Mouse (Mus musculus): ENCODE measurements at regions not wholly inside any gene's neighbourhood (a gene's known extent, or its start where the extent isn't known, plus 50 kb on each side); places are given as distances from the start of the nearest gene placed in this dataset.

GRCm38 (mm10) chr1:23602710-23603291, 158.8 kb upstream of the B3gat2 start:
- no peak for DNase-seq (ENCODE audit: low spot score in 2 of 2)

- no peak for DNase-seq (ENCODE audit: low spot score in 2 of 2)
These were observed 132.2 kb upstream of the B3gat2 start for GRCm38 (mm10) chr1:23629366-23629765.

GRCm38 (mm10) chr1:23645093-23645492, 116.5 kb upstream of the B3gat2 start:
- DNase-seq (ENCODE audit: low spot score in 2 of 2), result no peak

- no peak for DNase-seq (ENCODE audit: low spot score in 2 of 2)
These were observed 112.6 kb upstream of the B3gat2 start for GRCm38 (mm10) chr1:23648875-23649506.

- DNase-seq (ENCODE audit: low spot score in 2 of 2), result no peak
These were observed 111.7 kb upstream of the B3gat2 start for GRCm38 (mm10) chr1:23649886-23650285.

GRCm38 (mm10) chr1:23653628-23654027, 107.9 kb upstream of the B3gat2 start:
- no peak for DNase-seq (ENCODE audit: low spot score in 2 of 2)

- DNase-seq (ENCODE audit: low spot score in 2 of 2), result no peak
These were observed 105.8 kb upstream of the B3gat2 start for GRCm38 (mm10) chr1:23655768-23656167.

GRCm38 (mm10) chr1:23656302-23656701, 105.3 kb upstream of the B3gat2 start:
- DNase-seq (ENCODE audit: low spot score in 2 of 2), result no peak

GRCm38 (mm10) chr1:23656718-23657117, 104.8 kb upstream of the B3gat2 start:
- no peak for DNase-seq (ENCODE audit: low spot score in 2 of 2)

- no peak for DNase-seq (ENCODE audit: low spot score in 2 of 2)
These were observed 91.0 kb upstream of the B3gat2 start for GRCm38 (mm10) chr1:23670514-23670913.

- DNase-seq (ENCODE audit: low spot score in 2 of 2), result no peak
These were observed 87.2 kb upstream of the B3gat2 start for GRCm38 (mm10) chr1:23674357-23674756.

GRCm38 (mm10) chr1:23676301-23676700, 85.3 kb upstream of the B3gat2 start:
- no peak for DNase-seq (ENCODE audit: low spot score in 2 of 2)

GRCm38 (mm10) chr1:23689398-23689797, 72.2 kb upstream of the B3gat2 start:
- no peak for DNase-seq (ENCODE audit: low spot score in 2 of 2)

- peak; percentile 20 to 65 for DNase-seq (ENCODE audit: low spot score in 2 of 2)
These were observed 56.1 kb upstream of the B3gat2 start for GRCm38 (mm10) chr1:23705489-23705888.

GRCm38 (mm10) chr1:23706450-23706849, 55.1 kb upstream of the B3gat2 start:
- no peak for DNase-seq (ENCODE audit: low spot score in 2 of 2)

All from spleen, postnatal 4 days (tissue).